Mouse (Mus musculus): ENCODE results near the gene Tacc2.

DNA sequence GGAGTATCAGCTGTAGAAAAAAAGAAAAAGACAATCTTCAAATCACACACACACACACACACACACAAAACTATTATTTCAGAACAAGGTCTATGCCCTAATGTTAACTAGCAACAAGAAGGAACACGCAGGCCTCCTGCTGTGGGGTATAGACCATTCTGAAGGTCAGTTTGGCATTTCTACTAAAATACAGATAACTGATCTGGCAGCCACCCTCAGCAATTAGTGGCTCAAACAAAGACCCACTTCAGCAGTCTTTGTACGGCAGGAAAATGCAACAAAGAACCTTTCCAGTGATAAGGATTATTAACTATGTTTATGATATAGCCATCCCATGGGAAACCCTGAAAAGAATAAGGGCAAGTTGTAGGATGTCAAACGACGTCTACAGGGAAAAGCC, 40.2 kb upstream of the Tacc2 start:
- TF ChIP-seq CTCF (IDR thresholded peaks at IDR 0.05; ENCODE audit: low read depth, low read length) = no peak
- no peak for TF ChIP-seq POLR2A (IDR thresholded peaks at IDR 0.05; ENCODE audit: insufficient read depth, low read length)

Measured in ES-Bruce4 (cell line).